Mouse (Mus musculus): ENCODE data around the gene C530008M17Rik.

The C530008M17Rik gene

GRCm38 (mm10) chr5:76664936-76665335 lies 8.6 kb downstream of the C530008M17Rik start:
- DNase-seq (ENCODE audit: extremely low spot score, low spot score): no peak

DNA sequence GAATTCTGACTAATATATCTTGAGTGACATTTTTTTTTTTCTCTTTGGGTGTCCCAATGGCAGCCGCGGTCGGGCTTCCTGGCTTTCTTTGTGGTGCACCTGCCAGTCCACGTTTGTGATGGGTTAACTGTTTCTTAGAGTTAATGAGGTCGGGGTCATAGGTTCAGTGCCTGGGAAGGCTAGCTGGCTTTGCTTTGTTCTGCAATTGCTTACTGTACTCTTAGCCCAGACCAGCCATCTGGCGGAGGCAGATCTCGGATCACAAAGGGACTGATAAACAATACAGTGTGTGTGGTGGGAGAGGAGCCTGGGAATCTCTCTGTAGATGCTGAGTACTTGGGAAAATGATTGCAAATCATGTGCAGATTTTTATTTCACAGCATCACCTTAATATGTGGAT lies 9.1 kb downstream of the C530008M17Rik start:
- DNase-seq (ENCODE audit: extremely low spot score, low spot score): peak; percentile 53

GRCm38 (mm10) chr5:76666026-76666756 lies 9.9 kb downstream of the C530008M17Rik start:
- no peak for DNase-seq (ENCODE audit: extremely low spot score, low spot score)

DNA sequence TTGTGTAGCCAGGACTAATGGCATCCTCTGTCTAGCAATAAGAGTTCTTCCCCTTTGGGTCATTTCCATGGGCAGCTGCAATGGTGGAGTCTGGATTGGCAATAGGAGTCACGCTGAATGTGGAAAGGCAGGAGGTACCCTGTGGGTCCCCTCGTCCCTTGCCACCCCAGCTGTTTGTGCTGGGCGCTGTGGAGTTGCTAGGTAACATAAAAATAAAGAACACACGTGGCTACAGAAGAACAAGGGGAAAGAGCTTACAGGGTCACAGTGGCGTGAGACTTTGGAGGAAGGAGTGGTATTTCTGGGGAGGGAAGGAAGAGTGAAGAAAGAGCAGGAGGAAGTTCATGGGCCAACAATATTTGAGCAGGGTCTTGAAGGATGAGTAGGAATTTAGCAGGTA lies 11.8 kb downstream of the C530008M17Rik start:
- no peak for DNase-seq (ENCODE audit: extremely low spot score, low spot score)

DNA sequence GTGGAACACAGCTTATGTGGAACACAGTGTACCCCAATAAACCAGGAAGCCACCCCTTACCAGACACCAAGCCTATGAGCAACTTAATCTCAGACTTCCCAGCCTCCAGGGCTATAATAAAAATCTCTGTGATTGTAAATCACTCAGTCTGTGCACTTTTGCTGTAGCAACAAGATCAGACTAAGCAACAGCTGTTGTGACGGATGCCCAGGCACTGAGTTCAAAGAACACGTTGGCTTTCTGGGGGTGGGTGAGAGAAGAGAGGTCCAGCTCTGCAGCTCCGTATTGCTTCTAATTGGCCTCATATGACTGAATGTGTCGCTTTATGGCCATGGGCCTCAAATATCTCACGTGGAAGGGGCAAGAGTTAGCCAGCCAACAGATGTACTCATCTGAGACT lies 12.2 kb downstream of the C530008M17Rik start:
- no peak for DNase-seq (ENCODE audit: extremely low spot score, low spot score)

GRCm38 (mm10) chr5:76670183-76670582 lies 13.9 kb downstream of the C530008M17Rik start:
- no peak for DNase-seq (ENCODE audit: extremely low spot score, low spot score)

DNA sequence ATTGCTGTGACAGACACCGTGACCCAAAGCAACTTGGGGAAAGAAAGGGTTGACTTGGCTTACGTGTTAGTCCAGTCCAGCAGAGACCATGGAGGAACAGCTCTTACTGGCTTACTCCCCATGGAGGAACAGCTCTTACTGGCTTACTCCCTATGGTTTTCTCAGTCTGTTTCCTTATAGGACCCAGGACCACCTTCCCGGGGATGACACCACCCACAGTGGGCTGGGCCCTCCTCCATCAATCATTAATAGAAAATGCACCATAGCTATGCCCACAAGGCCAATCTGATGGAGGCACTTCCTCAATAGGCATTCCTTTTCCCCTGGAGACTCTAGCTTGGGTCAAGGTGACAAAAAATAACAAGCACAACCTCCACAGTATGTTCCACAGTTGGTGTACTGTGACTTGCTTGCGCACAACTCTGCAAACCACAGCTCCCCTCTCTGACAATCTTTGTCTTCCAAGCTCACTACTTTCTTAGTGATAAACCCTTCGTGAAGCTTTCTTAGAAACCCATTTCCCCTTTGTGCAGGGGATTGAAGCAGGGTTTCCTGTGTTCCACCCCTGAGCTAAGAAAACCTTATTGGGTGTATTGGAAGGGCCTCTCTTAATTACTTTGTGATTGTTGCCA lies 17.8 kb downstream of the C530008M17Rik start:
- no peak for DNase-seq (ENCODE audit: extremely low spot score, low spot score)

GRCm38 (mm10) chr5:76675369-76675768 lies 19.1 kb downstream of the C530008M17Rik start:
- DNase-seq (ENCODE audit: extremely low spot score, low spot score): no peak

GRCm38 (mm10) chr5:76680959-76681358 lies 24.6 kb downstream of the C530008M17Rik start:
- DNase-seq (ENCODE audit: extremely low spot score, low spot score): no peak

GRCm38 (mm10) chr5:76681895-76682656 lies 25.8 kb downstream of the C530008M17Rik start:
- no peak for DNase-seq (ENCODE audit: extremely low spot score, low spot score)

- DNase-seq (ENCODE audit: extremely low spot score, low spot score): no peak
Observed at GRCm38 (mm10) chr5:76683455-76683854, 27.1 kb downstream of the C530008M17Rik start.

- no peak for DNase-seq (ENCODE audit: extremely low spot score, low spot score)
Observed at GRCm38 (mm10) chr5:76684658-76685605, 28.6 kb downstream of the C530008M17Rik start.

DNA sequence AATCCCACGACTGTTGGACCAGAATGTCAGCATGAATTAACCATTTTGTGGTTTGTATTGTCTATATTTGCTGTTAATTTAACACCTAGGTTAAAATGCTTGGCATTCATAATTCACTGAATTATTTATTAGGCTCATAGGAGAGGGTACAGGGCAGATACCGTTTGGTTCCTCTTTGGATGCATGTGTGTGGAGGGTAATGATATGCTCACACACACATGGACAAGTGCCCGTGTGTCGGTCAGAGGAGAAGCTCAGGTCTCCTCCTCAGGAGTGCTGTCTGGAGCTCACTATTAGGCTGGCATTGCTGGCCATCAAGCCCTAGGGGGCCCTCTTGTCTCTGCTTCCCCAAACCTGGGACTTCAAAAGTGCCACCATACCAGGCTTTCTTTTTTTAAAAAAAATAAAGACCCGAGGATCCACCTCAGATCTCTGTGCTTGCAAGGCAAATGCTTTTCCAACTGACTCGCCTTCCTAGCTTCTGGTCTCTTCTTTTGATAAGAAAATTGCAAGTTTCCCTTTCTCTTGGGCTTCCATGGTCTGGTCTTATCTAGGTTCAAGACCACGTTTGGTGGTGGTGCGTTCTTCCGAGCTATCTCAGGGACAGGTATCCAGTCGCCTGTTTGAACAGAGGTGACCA lies 31.8 kb downstream of the C530008M17Rik start:
- DNase-seq (ENCODE audit: extremely low spot score, low spot score): no peak

DNA sequence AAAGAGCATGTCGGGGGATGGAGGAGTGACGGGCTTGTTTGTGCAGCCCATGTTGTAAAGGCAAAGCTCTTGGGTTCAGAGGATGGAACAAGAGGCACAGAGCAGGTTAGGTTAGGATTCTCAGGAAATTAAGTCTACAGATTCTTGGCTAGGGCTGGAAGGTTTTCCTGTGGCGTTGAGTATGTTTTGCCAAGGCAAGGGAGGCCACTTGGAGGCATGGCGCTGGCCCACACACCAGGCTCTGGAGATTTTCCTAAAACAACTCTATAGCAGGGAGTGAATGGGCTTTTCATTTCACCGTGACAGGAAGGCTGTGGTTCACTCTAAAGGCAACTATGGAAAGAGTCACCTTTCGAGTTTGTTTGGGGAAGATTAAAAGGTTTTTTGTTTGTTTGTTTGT lies 32.3 kb downstream of the C530008M17Rik start:
- DNase-seq (ENCODE audit: extremely low spot score, low spot score): no peak

GRCm38 (mm10) chr5:76690177-76690593 lies 33.9 kb downstream of the C530008M17Rik start:
- DNase-seq (ENCODE audit: extremely low spot score, low spot score): no peak

GRCm38 (mm10) chr5:76691251-76691650 lies 34.9 kb downstream of the C530008M17Rik start:
- no peak for DNase-seq (ENCODE audit: extremely low spot score, low spot score)

GRCm38 (mm10) chr5:76691706-76692424 lies 35.6 kb downstream of the C530008M17Rik start:
- DNase-seq (ENCODE audit: extremely low spot score, low spot score): no peak

GRCm38 (mm10) chr5:76697536-76697935 lies 41.2 kb downstream of the C530008M17Rik start:
- DNase-seq (ENCODE audit: extremely low spot score, low spot score): no peak

DNA sequence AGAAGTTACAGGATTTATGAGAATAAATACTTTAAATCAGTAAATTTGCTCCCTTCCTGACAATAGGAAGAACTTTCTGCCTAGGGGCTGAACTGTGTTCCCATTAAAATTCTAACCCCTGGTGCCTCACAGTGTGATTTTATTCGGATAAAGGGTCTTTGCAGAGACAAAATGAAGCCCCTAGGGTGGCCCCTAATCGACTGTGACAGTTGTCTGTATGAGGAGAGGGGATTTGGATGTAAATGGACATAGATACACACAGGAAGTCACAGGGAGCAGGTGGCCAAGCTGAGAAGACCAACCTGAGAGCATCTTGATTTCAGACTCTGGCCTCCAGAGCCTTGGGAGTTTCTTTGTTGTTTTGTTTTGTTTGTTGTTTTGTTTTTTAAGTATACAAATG lies 41.9 kb downstream of the C530008M17Rik start:
- no peak for DNase-seq (ENCODE audit: extremely low spot score, low spot score)

All from neural tube, embryonic 10.5 days (tissue).